Mouse (Mus musculus): Measurements from ENCODE around the gene Lpp. TPM values are rescaled to one million over a fixed set of nuclear protein-coding genes. Genes with fewer than 3 reads are reported as not detected.

Lpp gene
- polyA plus RNA-seq, 1 experiment from 2014 or later: 46.6 TPM

DNA sequence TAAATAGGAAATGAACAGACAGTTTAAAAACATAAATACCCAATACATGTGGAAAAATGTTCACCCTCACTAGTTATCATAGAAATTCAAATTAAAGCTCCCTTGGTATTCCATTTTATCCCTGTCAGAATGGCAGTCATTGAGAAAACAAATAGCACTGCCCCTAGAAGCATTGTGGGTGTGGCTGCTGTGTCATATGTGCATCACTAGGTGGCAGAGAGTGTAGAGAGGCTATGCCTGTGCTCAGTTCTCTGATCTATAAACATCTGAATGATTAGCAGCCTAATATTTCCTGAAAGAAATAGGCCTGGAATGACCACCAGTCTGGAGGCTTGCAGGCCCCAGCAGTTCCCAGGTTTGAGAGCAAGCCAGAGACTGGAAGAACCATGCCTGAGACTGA lies 490.7 kb downstream of the Lpp start:
- no peaks in the 10 kb centered on the region for H3K27me3 ChIP-seq (ENCODE audit: control insufficient read depth, insufficient read depth, low read length)
- H3K9me3 ChIP-seq (ENCODE audit: control insufficient read depth, low read length): no peaks in the 10 kb centered on the region
- H3K36me3 ChIP-seq (ENCODE audit: control insufficient read depth, insufficient read depth, low read length): no peaks in the 10 kb centered on the region
- no peak overlapping the region for H3K9ac ChIP-seq (ENCODE audit: low read length)
- no peak overlapping the region for H3K4me3 ChIP-seq (ENCODE audit: control insufficient read depth in 1 of 2, insufficient read depth in 1 of 2, low read depth in 1 of 2, low read length in 2 of 2)
- no peak for ATAC-seq (ENCODE audit: insufficient number of reproducible peaks, insufficient read depth, low FRiP score, low read depth)
- no peak overlapping the region for H3K4me2 ChIP-seq (ENCODE audit: low read length)
- H3K4me1 ChIP-seq (ENCODE audit: control insufficient read depth in 2 of 2, insufficient read depth in 2 of 2, low read length in 2 of 2): peaks cover 6 to 24% of the 10 kb centered on the region in 2 experiments
- H3K27ac ChIP-seq (replicated peaks in 1 of 2; ENCODE audit: control insufficient read depth in 1 of 2, insufficient read depth in 1 of 2, low read depth in 2 of 2, low read length in 2 of 2): no peak overlapping the region

GRCm38 (mm10) chr16:24886346-24886745 lies 493.0 kb downstream of the Lpp start:
- Histone ChIP-seq H3K9me3 (ENCODE audit: control insufficient read depth, low read length) (no peaks in the 10 kb centered on the region), H3K36me3 (ENCODE audit: control insufficient read depth, insufficient read depth, low read length) (0 out of 2 replicates have a peak, but pooled peaks cover 3% of the 10 kb centered on the region), H3K9ac (ENCODE audit: low read length) (no peak overlapping the region), H3K4me2 (ENCODE audit: low read length) (no peak overlapping the region), H3K4me3 (ENCODE audit: control insufficient read depth in 1 of 2, insufficient read depth in 1 of 2, low read depth in 1 of 2, low read length in 2 of 2) (no peak overlapping the region), H3K27ac (replicated peaks in 1 of 2; ENCODE audit: control insufficient read depth in 1 of 2, insufficient read depth in 1 of 2, low read depth in 2 of 2, low read length in 2 of 2) (peak overlapping the region; percentile 45 to 55; a peak in 3 of 4 replicates), H3K4me1 (ENCODE audit: control insufficient read depth in 2 of 2, insufficient read depth in 2 of 2, low read length in 2 of 2) (peaks cover 6 to 32% of the 10 kb centered on the region in 2 experiments), H3K27me3 (ENCODE audit: control insufficient read depth, insufficient read depth, low read length) (no peaks in the 10 kb centered on the region)
- ATAC-seq (ENCODE audit: insufficient number of reproducible peaks, insufficient read depth, low FRiP score, low read depth): no peak
- 20% methylated on average over 3 of the region's 3 CpGs for WGBS

- H3K9ac ChIP-seq (ENCODE audit: low read length): no peak overlapping the region
- H3K4me3 ChIP-seq (ENCODE audit: control insufficient read depth in 1 of 2, insufficient read depth in 1 of 2, low read depth in 1 of 2, low read length in 2 of 2): no peak overlapping the region
- peaks cover 6 to 38% of the 10 kb centered on the region in 2 experiments for H3K4me1 ChIP-seq (ENCODE audit: control insufficient read depth in 2 of 2, insufficient read depth in 2 of 2, low read length in 2 of 2)
- peak overlapping the region; percentile 45 to 55; a peak in 2 of 4 replicates for H3K27ac ChIP-seq (replicated peaks in 1 of 2; ENCODE audit: control insufficient read depth in 1 of 2, insufficient read depth in 1 of 2, low read depth in 2 of 2, low read length in 2 of 2)
- ATAC-seq (ENCODE audit: insufficient number of reproducible peaks, insufficient read depth, low FRiP score, low read depth): no peak
- no peaks in the 10 kb centered on the region for H3K9me3 ChIP-seq (ENCODE audit: control insufficient read depth, low read length)
- 0 out of 2 replicates have a peak, but pooled peaks cover 3% of the 10 kb centered on the region for H3K36me3 ChIP-seq (ENCODE audit: control insufficient read depth, insufficient read depth, low read length)
- H3K4me2 ChIP-seq (ENCODE audit: low read length): no peak overlapping the region
- 63% methylated on average over 7 of the region's 7 CpGs for WGBS
- H3K27me3 ChIP-seq (ENCODE audit: control insufficient read depth, insufficient read depth, low read length): no peaks in the 10 kb centered on the region
These were observed 493.6 kb downstream of the Lpp start for GRCm38 (mm10) chr16:24886943-24887342.

- Histone ChIP-seq H3K36me3 (ENCODE audit: control insufficient read depth, insufficient read depth, low read length) (0 out of 2 replicates have a peak, but pooled peaks cover 3% of the 10 kb centered on the region), H3K9me3 (ENCODE audit: control insufficient read depth, low read length) (no peaks in the 10 kb centered on the region), H3K4me3 (ENCODE audit: control insufficient read depth in 1 of 2, insufficient read depth in 1 of 2, low read depth in 1 of 2, low read length in 2 of 2) (no peak overlapping the region), H3K9ac (ENCODE audit: low read length) (no peak overlapping the region), H3K4me2 (ENCODE audit: low read length) (peak overlapping the region; percentile 40), H3K4me1 (ENCODE audit: control insufficient read depth in 2 of 2, insufficient read depth in 2 of 2, low read length in 2 of 2) (peaks cover 10 to 41% of the 10 kb centered on the region in 2 experiments), H3K27me3 (ENCODE audit: control insufficient read depth, insufficient read depth, low read length) (no peaks in the 10 kb centered on the region), H3K27ac (replicated peaks in 1 of 2; ENCODE audit: control insufficient read depth in 1 of 2, insufficient read depth in 1 of 2, low read depth in 2 of 2, low read length in 2 of 2) (peak overlapping the region; percentile 42 to 77)
- 24% methylated on average over 6 of the region's 6 CpGs for WGBS
- ATAC-seq (ENCODE audit: insufficient number of reproducible peaks, insufficient read depth, low FRiP score, low read depth): no peak
These were observed 498.1 kb downstream of the Lpp start for GRCm38 (mm10) chr16:24891453-24891852.

DNA sequence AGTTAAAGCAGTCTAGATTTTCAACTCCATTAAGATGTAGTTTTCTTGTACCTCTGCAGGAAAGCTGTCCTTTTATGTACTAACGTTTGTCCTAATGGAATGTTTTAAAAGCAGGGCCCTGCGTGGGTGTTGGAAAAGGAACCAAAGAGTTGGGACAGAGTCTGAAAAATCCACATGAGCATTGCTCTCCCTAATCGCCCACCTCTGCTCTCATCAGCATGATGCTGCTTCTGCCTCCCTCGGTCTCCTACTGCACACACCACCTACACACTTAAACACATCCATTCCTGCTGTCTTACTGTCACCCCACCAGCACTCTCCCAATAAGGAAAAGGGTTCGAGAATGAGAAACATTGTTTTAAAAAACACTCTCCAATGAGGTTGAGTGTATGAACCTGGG lies 501.9 kb downstream of the Lpp start:
- ATAC-seq (ENCODE audit: insufficient number of reproducible peaks, insufficient read depth, low FRiP score, low read depth): no peak
- H3K4me2 ChIP-seq (ENCODE audit: low read length): no peak overlapping the region
- no peaks in the 10 kb centered on the region for H3K9me3 ChIP-seq (ENCODE audit: control insufficient read depth, low read length)
- peaks cover 4 to 27% of the 10 kb centered on the region in 2 experiments for H3K4me1 ChIP-seq (ENCODE audit: control insufficient read depth in 2 of 2, insufficient read depth in 2 of 2, low read length in 2 of 2)
- H3K27ac ChIP-seq (replicated peaks in 1 of 2; ENCODE audit: control insufficient read depth in 1 of 2, insufficient read depth in 1 of 2, low read depth in 2 of 2, low read length in 2 of 2): no peak overlapping the region
- no peaks in the 10 kb centered on the region for H3K27me3 ChIP-seq (ENCODE audit: control insufficient read depth, insufficient read depth, low read length)
- H3K9ac ChIP-seq (ENCODE audit: low read length): no peak overlapping the region
- H3K36me3 ChIP-seq (ENCODE audit: control insufficient read depth, insufficient read depth, low read length): 0 out of 2 replicates have a peak, but pooled peaks cover 3% of the 10 kb centered on the region
- 77% methylated on average over 5 of the region's 5 CpGs for WGBS
- H3K4me3 ChIP-seq (ENCODE audit: control insufficient read depth in 1 of 2, insufficient read depth in 1 of 2, low read depth in 1 of 2, low read length in 2 of 2): no peak overlapping the region

- H3K9ac ChIP-seq (ENCODE audit: low read length): no peak overlapping the region
- H3K4me1 ChIP-seq (ENCODE audit: control insufficient read depth in 2 of 2, insufficient read depth in 2 of 2, low read length in 2 of 2): peaks cover 4 to 9% of the 10 kb centered on the region in 2 experiments
- no peaks in the 10 kb centered on the region for H3K36me3 ChIP-seq (ENCODE audit: control insufficient read depth, insufficient read depth, low read length)
- H3K4me2 ChIP-seq (ENCODE audit: low read length): no peak overlapping the region
- H3K27me3 ChIP-seq (ENCODE audit: control insufficient read depth, insufficient read depth, low read length): no peaks in the 10 kb centered on the region
- H3K9me3 ChIP-seq (ENCODE audit: control insufficient read depth, low read length): no peaks in the 10 kb centered on the region
- no peak overlapping the region for H3K4me3 ChIP-seq (ENCODE audit: control insufficient read depth in 1 of 2, insufficient read depth in 1 of 2, low read depth in 1 of 2, low read length in 2 of 2)
- no peak for ATAC-seq (ENCODE audit: insufficient number of reproducible peaks, insufficient read depth, low FRiP score, low read depth)
- H3K27ac ChIP-seq (replicated peaks in 1 of 2; ENCODE audit: control insufficient read depth in 1 of 2, insufficient read depth in 1 of 2, low read depth in 2 of 2, low read length in 2 of 2): no peak overlapping the region
- 40% methylated on average over 3 of the region's 3 CpGs for WGBS
These were observed 504.3 kb downstream of the Lpp start for GRCm38 (mm10) chr16:24897641-24898040.

DNA sequence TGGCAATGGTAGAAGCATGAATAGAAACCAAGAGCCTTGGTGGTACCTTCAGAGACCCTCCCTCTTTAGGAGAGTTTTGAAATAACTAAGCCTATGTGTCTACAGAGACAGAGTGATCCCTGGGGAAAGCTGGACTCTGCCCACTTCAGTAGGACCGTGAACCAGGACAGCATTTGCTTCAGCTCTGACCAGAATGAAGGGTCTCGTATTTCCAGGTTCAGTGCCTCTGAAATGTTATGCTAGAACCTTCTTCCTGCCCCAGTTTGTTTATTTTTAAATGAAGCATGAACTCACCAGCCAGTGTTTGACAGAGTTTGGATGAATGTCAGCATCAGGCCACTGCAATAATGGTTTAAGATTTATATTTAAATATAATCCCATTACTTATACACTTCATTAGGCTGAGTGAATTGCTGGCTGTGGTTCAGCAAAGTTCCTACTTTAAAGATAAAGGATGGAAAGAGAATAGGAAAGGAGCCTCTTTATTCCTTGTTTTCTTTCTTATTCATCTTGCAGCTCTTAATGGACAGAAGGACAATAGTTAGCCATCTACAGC lies 507.0 kb downstream of the Lpp start:
- H3K4me1 ChIP-seq (ENCODE audit: control insufficient read depth in 2 of 2, insufficient read depth in 2 of 2, low read length in 2 of 2): peaks cover 5 to 15% of the 10 kb centered on the region in 2 experiments
- ATAC-seq (ENCODE audit: insufficient number of reproducible peaks, insufficient read depth, low FRiP score, low read depth): no peak
- H3K4me3 ChIP-seq (ENCODE audit: control insufficient read depth in 1 of 2, insufficient read depth in 1 of 2, low read depth in 1 of 2, low read length in 2 of 2): no peak overlapping the region
- H3K9ac ChIP-seq (ENCODE audit: low read length): no peak overlapping the region
- no peak overlapping the region for H3K4me2 ChIP-seq (ENCODE audit: low read length)
- no peak overlapping the region for H3K27ac ChIP-seq (replicated peaks in 1 of 2; ENCODE audit: control insufficient read depth in 1 of 2, insufficient read depth in 1 of 2, low read depth in 2 of 2, low read length in 2 of 2)
- H3K36me3 ChIP-seq (ENCODE audit: control insufficient read depth, insufficient read depth, low read length): no peaks in the 10 kb centered on the region
- WGBS: 59% methylated on average over 2 of the region's 2 CpGs
- no peaks in the 10 kb centered on the region for H3K27me3 ChIP-seq (ENCODE audit: control insufficient read depth, insufficient read depth, low read length)
- H3K9me3 ChIP-seq (ENCODE audit: control insufficient read depth, low read length): no peaks in the 10 kb centered on the region

Measured in heart, embryonic 14.5 days (tissue).